ENCODE assay signal across 12 mouse cellular contexts in genomic region chr1:172319921-172320411, GRCm38 (mm10). TPM values are rescaled to one million over a fixed set of nuclear protein-coding genes. Genes with fewer than 3 reads are reported as not detected.
DNase-seq lines count a peak whose midpoint lies in the region; ATAC-seq lines count a peak whose summit lies in the region.
"Had no signal": no experiment of that assay in that cellular context is flagged by ENCODE, and none has a peak within 500 bp of the region (broad histone marks: within the 10 kb centered on the region; RNA-seq: fewer than 3 reads in every experiment).

No protein-coding gene starts in this region.

- DNase-seq in cerebellum, adult 9-11 months: peak; percentile 65
- no peak for DNase-seq in cerebellum, adult 8-10 months
- DNase-seq in right cerebral cortex, postnatal 10 days (ENCODE audit: low spot score in 2 of 2): peak; percentile 47 to 76
- DNase-seq in right cerebral cortex, adult 2 months (ENCODE audit: low spot score in 2 of 2): no peak
- no peak for DNase-seq in yolk sac, embryonic 10.5 days (ENCODE audit: low spot score)
- no peak for DNase-seq in layer of hippocampus, adult 18-20 months (ENCODE audit: low spot score in 2 of 2)
- DNase-seq in testis, postnatal 14 days (ENCODE audit: low spot score): no peak
- DNase-seq: kidney, adult 18-20 months had no signal

- H3K27ac ChIP-seq in hindbrain, embryonic 16.5 days (ENCODE audit: low read depth, low read length): peak overlapping the region; percentile 9; the same call in 1 of the 2 replicates

- no peaks in the 10 kb centered on the region for H3K9me3 ChIP-seq in hindbrain, embryonic 16.5 days (ENCODE audit: control insufficient read depth, low read length)

- no peak overlapping the region for H3K4me3 ChIP-seq in hindbrain, embryonic 16.5 days (ENCODE audit: low read length)

- H3K4me1 ChIP-seq in hindbrain, embryonic 16.5 days (ENCODE audit: control insufficient read depth, insufficient read depth, low read depth, low read length): peaks cover 11% of the 10 kb centered on the region; the same call in 1 of the 2 replicates

- WGBS in hindbrain, embryonic 16.5 days: 19% methylated on average over 5 of the region's 5 CpGs

- peaks cover 2% of the 10 kb centered on the region; the same call in 1 of the 2 replicates for H3K36me3 ChIP-seq in hindbrain, embryonic 16.5 days (ENCODE audit: control insufficient read depth, insufficient read depth, low read length)

- H3K9ac ChIP-seq in hindbrain, embryonic 16.5 days (ENCODE audit: low read depth, low read length): no peak overlapping the region

- ATAC-seq in hindbrain, embryonic 16.5 days: peak; percentile 44

- H3K4me2 ChIP-seq in hindbrain, embryonic 16.5 days (ENCODE audit: low read length): no peak overlapping the region
- H3K4me2 ChIP-seq: heart, embryonic 11.5 days had no signal

- no peaks in the 10 kb centered on the region for H3K27me3 ChIP-seq in hindbrain, embryonic 16.5 days (replicated peaks; ENCODE audit: control insufficient read depth, insufficient read depth, low read length)

RNA-seq across cellular contexts. Expression of gene Kcnj9, which starts 9.2 kb away (rescaled TPM):
- 4.9 and 5.6 TPM in 2 replicates for polyA plus RNA-seq in hindbrain, embryonic 16.5 days (2015; fragmentation: Nextera tagmentation; extraction: Ambion mirVana)
- 10 to 100 TPM; 70.6 to 75.4 TPM for total RNA-seq in layer of hippocampus, adult 18-20 months (2021)
- polyA plus RNA-seq: lung, embryonic 16.5 days; stomach, embryonic 14.5 days had no signal

RNA-seq across cellular contexts. Expression of gene Kcnj10, which starts 21.0 kb away (rescaled TPM):
- polyA plus RNA-seq in hindbrain, embryonic 16.5 days (2015; fragmentation: Nextera tagmentation; extraction: Ambion mirVana): 3.5 and 3.9 TPM in 2 replicates
- total RNA-seq in layer of hippocampus, adult 18-20 months (2021): 10 to 100 TPM; 82.6 to 88.4 TPM

RNA-seq across cellular contexts. Expression of gene Atp1a2, which starts 22.1 kb away (rescaled TPM):
- polyA plus RNA-seq in hindbrain, embryonic 16.5 days (2015; fragmentation: Nextera tagmentation; extraction: Ambion mirVana): 96.7 and 102 TPM in 2 replicates
- total RNA-seq in layer of hippocampus, adult 18-20 months (2021): 100 to 1,000 TPM; 555 to 598 TPM

RNA-seq across cellular contexts. Expression of gene Pigm, which starts 56.4 kb away (rescaled TPM):
- 3.1 and 3.9 TPM in 2 replicates for polyA plus RNA-seq in hindbrain, embryonic 16.5 days (2015; fragmentation: Nextera tagmentation; extraction: Ambion mirVana)
- 1 to 10 TPM; 7.8 to 8.5 TPM for total RNA-seq in layer of hippocampus, adult 18-20 months (2021)

RNA-seq across cellular contexts. Expression of gene Igsf8, which starts 58.5 kb away (rescaled TPM):
- polyA plus RNA-seq in hindbrain, embryonic 16.5 days (2015; fragmentation: Nextera tagmentation; extraction: Ambion mirVana): 84.7 and 88.3 TPM in 2 replicates
- total RNA-seq in layer of hippocampus, adult 18-20 months (2021): 100 to 1,000 TPM; 262 to 286 TPM

Comparison
In these comparisons a context has a peak if more than half of its experiments do, and no peak if none do; other contexts are left out.
1. DNase-seq: peak in cerebellum, adult 9-11 months (single experiment) and right cerebral cortex, postnatal 10 days (2 of 2); none in cerebellum, adult 8-10 months (single experiment), right cerebral cortex, adult 2 months (0 of 2), yolk sac, embryonic 10.5 days (single experiment), layer of hippocampus, adult 18-20 months (0 of 2) and testis, postnatal 14 days (single experiment).